Mouse (Mus musculus) spleen, postnatal 4 days (tissue): ENCODE data around the gene Lrrc74b.

Experiments used
- DNase-seq, 2 experiments: peaks; one replicate each; pipeline ENCODE4 v3.0.0; 2022; ENCODE audit warnings: low spot score in 2 of 2

Lrrc74b gene

DNA sequence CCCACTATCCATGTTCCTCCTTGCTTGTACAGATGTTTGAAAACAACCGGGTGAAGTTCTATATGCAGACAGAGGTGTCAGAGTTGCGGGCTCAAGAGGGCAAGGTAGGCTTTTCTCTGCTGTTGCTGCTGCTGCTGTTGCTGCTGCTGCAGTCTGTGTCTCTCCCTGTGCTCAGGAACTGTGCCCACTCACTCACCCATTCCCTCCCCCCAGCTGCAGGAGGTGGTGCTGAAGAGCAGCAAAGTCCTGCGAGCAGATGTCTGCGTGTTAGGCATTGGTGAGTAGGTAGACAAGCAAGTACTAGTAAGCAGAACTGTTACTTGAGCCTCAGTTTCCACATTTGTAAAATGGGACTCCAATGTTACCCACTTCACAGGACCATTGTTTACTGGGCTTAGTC, 58.4 kb downstream of the Lrrc74b start:
- no peak for DNase-seq

DNA sequence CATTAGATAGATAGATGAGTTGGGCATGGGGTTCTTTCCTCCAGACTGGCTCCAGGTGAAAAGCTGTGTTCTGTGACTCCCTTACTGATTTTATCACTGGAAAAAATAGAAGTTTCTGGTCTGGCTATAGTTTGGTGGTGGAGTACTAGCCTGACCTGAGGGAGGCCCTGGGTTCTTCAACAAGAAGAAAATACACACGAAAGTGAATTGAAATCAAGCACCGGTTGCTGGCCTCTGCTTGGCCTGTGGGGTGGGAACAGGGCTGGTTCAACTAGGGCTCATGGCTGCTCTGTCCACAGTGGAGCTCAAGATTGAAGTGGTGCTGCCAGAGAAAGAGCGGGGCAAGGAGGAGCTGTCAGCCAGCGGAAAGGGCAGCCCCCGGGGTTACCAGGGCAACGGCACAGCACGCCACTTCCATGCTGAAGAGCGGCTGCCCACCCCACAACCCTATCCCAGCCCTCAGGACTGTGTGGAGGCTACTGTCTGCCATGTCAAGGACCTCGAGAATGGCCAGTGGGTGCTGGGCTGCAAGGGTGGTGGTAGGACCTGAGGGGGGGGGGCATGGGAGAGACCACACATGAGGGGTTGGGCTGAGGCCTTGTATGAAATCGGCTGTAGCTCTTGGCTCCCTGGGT, 61.7 kb downstream of the Lrrc74b start:
- DNase-seq, result no peak

DNA sequence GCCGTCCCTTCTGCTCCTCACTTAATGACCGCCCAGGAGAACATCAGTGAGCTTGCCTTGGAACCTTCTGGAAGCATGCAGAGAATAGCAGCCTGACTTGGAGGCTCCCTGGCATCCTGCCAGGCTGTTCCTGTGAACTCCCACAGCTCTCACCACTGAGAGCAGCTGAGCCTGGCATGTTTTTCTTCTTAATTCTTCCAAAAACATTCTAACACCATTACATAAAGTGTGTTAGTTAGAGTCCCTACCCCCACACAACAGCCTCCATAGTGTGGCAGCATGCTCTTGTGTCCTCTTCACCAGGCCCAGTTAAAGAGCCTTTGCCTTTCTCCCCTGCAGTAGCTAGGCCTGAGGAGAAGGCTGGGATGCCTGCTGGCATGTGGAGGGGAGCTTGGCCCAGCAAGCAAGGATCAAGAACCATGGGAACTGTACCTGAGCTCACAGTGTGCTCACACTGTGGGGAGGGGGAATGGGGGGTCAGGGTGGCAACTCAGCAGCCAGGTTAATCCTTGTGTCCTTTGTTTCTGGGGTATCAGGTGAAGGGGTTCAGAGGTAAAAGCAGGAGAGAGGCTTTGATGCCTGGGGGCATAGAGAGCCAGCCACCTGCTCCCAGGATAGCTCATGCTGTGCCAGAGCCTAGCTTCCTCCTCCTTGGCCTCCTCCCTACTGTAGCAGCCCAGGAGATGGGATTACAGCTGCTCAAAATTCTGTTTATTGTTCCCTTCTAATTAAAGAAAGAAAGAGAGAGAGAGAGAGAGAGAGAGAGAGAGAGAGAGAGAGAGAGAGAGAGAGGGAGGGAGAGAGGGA, 64.3 kb downstream of the Lrrc74b start:
- no peak for DNase-seq
